Mouse (Mus musculus) heart, embryonic 10.5 days (tissue): Measurements from ENCODE around the gene Clcf1. TPM values are rescaled to one million over a fixed set of nuclear protein-coding genes. Genes with fewer than 3 reads are reported as not detected.

Source experiments
- DNase-seq: peaks from one replicate; pipeline ENCODE4 v3.0.0-alpha.2; 2017; ENCODE audit warnings: low spot score
- H3K27ac ChIP-seq: fragments of 300-500 bp; sonication (generic); 2 replicates; pipeline ENCODE4 v1.5.1; 2016; ENCODE audit warnings: mild to moderate bottlenecking
- H3K27me3 ChIP-seq: fragments of 300-500 bp; sonication (generic); 2 replicates; pipeline ENCODE4 v1.6.1; 2016; ENCODE audit warnings: mild to moderate bottlenecking; ENCODE audit not compliant: poor library complexity, insufficient read depth, severe bottlenecking
- H3K36me3 ChIP-seq: fragments of 300-500 bp; sonication (generic); 2 replicates; pipeline ENCODE4 v1.6.1; 2016; ENCODE audit warnings: mild to moderate bottlenecking, moderate library complexity
- H3K4me1 ChIP-seq: fragments of 300-500 bp; sonication (generic); 2 replicates; pipeline ENCODE4 v1.6.1; 2016; ENCODE audit warnings: mild to moderate bottlenecking
- H3K4me3 ChIP-seq: fragments of 300-500 bp; sonication (generic); 2 replicates; pipeline ENCODE4 v1.5.1; 2016; ENCODE audit warnings: mild to moderate bottlenecking, moderate library complexity
- H3K9me3 ChIP-seq: fragments of 300-500 bp; sonication (generic); 2 replicates; pipeline ENCODE4 v1.6.1; 2016; ENCODE audit warnings: mild to moderate bottlenecking, moderate library complexity
- WGBS: fragments of 180-500 bp; shearing (Covaris S2); methylation state at CpG from one replicate; pipeline ENCODE4 v1.1.7; 2016; 5-methylcytosine and 5-hydroxymethylcytosine counted together
- polyA plus RNA-seq: library from polyadenylated mRNA; unstranded; fragments of >200 nt; fragmentation: Nextera tagmentation; extraction: Ambion mirVana; gene quantifications from 2 replicates; pipeline ENCODE4 v1.2.1, GENCODE M21; 2016

Clcf1 gene
- 2.1 and 3.4 TPM in 2 replicates for polyA plus RNA-seq

DNA sequence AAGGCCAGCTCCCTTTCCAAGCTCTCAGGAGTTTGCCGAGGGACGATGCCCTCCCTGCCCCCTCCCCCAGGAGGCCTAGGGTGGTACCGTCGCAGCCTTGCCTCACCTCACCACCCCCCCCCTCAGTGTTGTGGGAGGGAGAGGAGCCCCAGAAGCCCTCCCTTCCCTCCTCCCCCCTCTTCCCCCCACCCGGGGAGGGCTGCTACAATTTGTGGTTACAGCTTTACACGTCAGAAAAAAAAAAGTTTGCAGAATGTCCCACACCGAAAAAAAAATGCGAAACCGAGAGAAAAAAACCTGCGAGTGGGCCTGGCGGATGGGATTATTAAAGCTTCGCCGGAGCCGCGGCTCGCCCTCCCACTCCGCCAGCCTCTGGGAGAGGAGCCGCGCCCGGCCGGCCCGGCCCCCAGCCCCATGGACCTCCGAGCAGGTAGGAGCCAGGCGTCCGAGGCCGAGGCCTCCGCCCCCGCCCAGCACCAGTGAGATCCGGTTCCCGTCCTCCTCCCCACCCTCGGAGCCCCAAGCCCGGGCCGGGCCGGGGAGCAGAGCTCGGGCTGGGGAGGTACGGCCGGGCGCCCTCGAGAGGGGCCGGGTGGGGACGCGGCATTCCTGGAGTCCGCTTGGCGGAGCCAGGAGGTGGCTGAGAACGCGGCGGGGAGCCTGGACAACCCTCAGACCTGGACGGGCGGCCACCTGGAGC, at the start of gene Clcf1, which contains the start of gene AC109138.7:
Gene Clcf1 (plus strand): TSS at position 168 of the 700 bp plus-strand sequence.
Gene AC109138.7 (plus strand): TSS at position 287 of the 700 bp plus-strand sequence.
- Histone ChIP-seq H3K36me3 (no peaks in the 10 kb centered on the region), H3K9me3 (no peaks in the 10 kb centered on the region), H3K4me1 (peaks cover 62% of the 10 kb centered on the region), H3K4me3 (peak within 1 kb of the TSS; percentile 75), H3K27ac (peak within 1 kb of the TSS; percentile 91), H3K27me3 (peaks cover 89% of the 10 kb centered on the region)
- under 1% methylated on average over 49 of the region's 49 CpGs for WGBS
- no peak for DNase-seq

DNA sequence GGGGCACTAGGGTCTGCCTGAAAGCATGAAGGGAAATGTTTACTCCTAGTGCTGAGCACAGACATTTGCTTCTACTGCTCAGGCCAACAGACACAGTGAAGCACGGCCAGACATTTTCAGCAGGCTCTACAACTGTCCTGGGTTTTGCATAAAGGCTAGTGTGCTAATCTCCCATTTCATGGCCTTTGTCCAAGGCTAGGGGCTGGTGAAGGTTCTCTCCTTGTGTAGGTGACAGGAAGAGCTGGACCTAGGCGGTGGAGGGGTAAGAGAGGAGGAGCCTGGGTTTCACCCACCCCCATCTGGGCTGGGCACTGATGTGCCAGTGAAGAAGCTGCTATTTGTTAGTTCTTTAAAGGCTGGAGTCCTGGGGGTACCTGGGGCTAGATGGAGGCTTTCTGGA, 49.3 kb upstream of the Clcf1 start:
- Histone ChIP-seq H3K27me3 (no peaks in the 10 kb centered on the region), H3K4me3 (no peak overlapping the region), H3K9me3 (no peaks in the 10 kb centered on the region), H3K4me1 (peaks cover 20% of the 10 kb centered on the region), H3K36me3 (peaks cover 18% of the 10 kb centered on the region), H3K27ac (no peak overlapping the region)
- 84% methylated on average over 2 of the region's 2 CpGs for whole genome bisulfite sequencing
- no peak for DNase-seq

DNA sequence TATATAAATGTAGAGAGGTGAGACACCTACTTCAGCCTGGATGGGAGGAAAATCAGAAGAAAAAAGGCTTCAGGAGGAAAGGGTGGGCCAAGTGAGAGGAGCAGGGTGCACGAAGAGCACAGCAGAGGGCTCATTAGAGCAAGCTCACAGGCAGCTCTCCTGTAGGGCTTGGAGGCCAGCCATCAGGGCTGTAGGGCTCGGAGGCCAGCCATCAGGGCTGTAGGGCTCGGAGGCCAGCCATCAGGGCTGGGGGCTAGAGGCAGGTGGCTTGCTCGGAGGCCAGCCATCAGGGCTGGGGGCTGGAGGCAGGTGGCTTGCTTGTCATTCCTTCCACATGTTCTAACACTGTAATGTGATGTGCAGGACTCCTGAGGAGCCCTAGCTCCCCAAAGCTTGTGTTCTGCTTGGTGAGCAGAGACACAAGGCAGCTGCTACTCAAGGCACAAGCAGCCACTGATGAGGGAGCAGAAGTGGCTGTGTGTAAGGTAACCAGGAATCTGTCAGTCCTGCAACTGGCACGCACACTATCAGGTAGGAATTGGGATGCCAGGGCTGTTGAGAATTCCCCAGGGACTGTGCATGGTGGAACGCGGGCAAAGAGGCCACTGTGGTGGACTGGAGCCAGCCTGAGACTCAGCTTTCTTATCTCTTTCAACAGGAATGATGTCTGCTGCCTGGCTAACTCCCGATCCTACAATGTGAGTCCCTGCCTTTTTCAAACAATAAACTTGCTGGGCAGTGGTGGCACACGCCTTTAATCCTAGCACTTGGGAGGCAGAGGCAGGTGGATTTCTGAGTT, 47.2 kb upstream of the Clcf1 start:
- 0 out of 2 replicates have a peak, but pooled peaks cover 3% of the 10 kb centered on the region for H3K27me3 ChIP-seq
- peaks cover 34% of the 10 kb centered on the region for H3K4me1 ChIP-seq
- H3K9me3 ChIP-seq: no peaks in the 10 kb centered on the region
- peaks cover under 1% of the 10 kb centered on the region; the same call in 1 of the 2 replicates for H3K36me3 ChIP-seq
- H3K4me3 ChIP-seq: no peak overlapping the region
- 55% methylated on average over 9 of the region's 9 CpGs for WGBS
- DNase-seq: no peak
- H3K27ac ChIP-seq: 0 out of 2 replicates have a peak overlapping the region, but pooled peaks have one; percentile 8

GRCm38 (mm10) chr19:4169378-4169784, 44.7 kb upstream of the Clcf1 start:
- peak; percentile 100 for DNase-seq
- 0 out of 2 replicates have a peak, but pooled peaks cover 3% of the 10 kb centered on the region for H3K27me3 ChIP-seq
- H3K4me3 ChIP-seq: peak overlapping the region; percentile 56
- peaks cover 31% of the 10 kb centered on the region for H3K4me1 ChIP-seq
- H3K36me3 ChIP-seq: no peaks in the 10 kb centered on the region
- H3K9me3 ChIP-seq: no peaks in the 10 kb centered on the region
- under 1% methylated on average over 43 of the region's 43 CpGs for WGBS
- H3K27ac ChIP-seq: peak overlapping the region; percentile 91

- Histone ChIP-seq H3K4me3 (peak overlapping the region; percentile 56), H3K36me3 (no peaks in the 10 kb centered on the region), H3K9me3 (no peaks in the 10 kb centered on the region), H3K27me3 (0 out of 2 replicates have a peak, but pooled peaks cover 3% of the 10 kb centered on the region), H3K4me1 (peaks cover 32% of the 10 kb centered on the region), H3K27ac (peak overlapping the region; percentile 91)
- no peak for DNase-seq
- WGBS: 7% methylated on average over 27 of the region's 27 CpGs
Observed at GRCm38 (mm10) chr19:4169810-4170209, 44.2 kb upstream of the Clcf1 start.

- Histone ChIP-seq H3K27ac (peak overlapping the region; percentile 91), H3K27me3 (0 out of 2 replicates have a peak, but pooled peaks cover 3% of the 10 kb centered on the region), H3K4me3 (no peak overlapping the region), H3K9me3 (no peaks in the 10 kb centered on the region), H3K36me3 (no peaks in the 10 kb centered on the region), H3K4me1 (peaks cover 42% of the 10 kb centered on the region)
- DNase-seq: no peak
- 89% methylated on average over 10 of the region's 10 CpGs for WGBS
Observed at GRCm38 (mm10) chr19:4170723-4171392, 43.2 kb upstream of the Clcf1 start.

DNA sequence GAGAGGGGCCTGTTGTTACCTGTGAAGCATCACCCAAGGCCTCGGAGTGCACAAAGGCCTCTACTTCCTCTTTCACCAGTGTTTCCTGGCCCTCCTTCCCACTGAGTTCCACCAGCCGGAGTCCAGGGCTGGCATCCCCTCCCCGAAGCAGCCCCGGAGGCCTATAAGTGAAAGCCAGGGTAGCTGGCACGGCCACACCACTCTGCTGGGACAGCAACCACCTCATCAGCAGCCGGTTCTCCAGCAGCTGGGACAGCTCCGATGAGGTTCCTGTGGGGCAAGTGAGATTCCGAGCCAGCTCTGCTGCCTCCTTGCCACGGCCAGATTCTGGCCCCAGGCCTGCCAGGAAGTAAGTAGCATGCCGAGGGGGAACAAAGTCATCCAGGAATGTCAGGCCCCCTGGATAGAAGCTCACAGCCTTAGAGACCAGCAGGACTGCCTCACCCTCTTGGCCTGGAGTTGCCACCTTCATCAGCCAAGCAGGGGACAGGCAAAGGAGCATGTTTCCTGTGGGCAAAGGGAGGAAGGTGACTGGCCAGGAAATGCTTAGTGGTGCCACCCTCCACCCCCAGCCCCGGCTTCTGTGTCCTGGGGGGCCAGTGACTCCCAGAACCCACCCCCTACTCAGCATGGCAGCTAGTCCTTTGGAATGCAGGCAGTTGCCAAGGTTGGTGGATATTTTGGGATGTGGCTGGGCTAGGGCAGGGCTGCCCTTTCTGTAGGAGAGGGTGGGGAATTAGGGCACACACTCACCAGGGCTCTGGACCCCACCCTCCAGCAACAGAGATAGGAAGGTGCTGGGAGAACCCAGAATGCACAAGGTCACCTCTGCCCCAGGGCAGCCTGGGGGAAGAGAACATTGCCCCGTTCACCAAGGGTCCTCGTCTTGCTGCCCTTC, 42.4 kb upstream of the Clcf1 start:
- H3K4me3 ChIP-seq: no peak overlapping the region
- no peak for DNase-seq
- H3K4me1 ChIP-seq: peaks cover 44% of the 10 kb centered on the region
- H3K27ac ChIP-seq: peak overlapping the region; percentile 65
- H3K9me3 ChIP-seq: no peaks in the 10 kb centered on the region
- 59% methylated on average over 13 of the region's 13 CpGs for WGBS
- no peaks in the 10 kb centered on the region for H3K36me3 ChIP-seq
- peaks cover 4% of the 10 kb centered on the region; the same call in 1 of the 2 replicates for H3K27me3 ChIP-seq

DNA sequence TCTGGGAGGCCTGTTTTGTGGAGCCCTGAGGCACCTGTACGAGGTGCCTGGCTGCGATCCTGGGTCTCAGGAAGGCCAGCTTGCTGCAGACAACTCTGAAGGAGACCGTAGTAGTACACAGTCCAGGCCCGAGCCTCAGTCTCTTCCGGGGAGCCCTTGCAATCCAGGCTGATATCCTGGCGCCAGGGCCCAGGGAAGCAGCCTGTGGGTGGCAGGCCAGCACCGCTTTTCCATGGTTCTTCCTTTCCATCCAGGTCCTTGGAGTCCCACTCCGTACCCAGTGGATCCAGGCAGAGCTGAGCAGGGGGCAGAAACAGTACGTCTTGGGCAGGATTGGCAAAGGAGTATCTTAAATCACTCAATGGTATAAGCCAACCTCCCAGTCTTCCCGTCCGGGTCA, 41.1 kb upstream of the Clcf1 start:
- no peaks in the 10 kb centered on the region for H3K9me3 ChIP-seq
- peaks cover 38% of the 10 kb centered on the region for H3K4me1 ChIP-seq
- no peak overlapping the region for H3K4me3 ChIP-seq
- H3K27me3 ChIP-seq: peaks cover 8% of the 10 kb centered on the region; the same call in 1 of the 2 replicates
- 56% methylated on average over 11 of the region's 11 CpGs for WGBS
- DNase-seq: no peak
- H3K36me3 ChIP-seq: no peaks in the 10 kb centered on the region
- no peak overlapping the region for H3K27ac ChIP-seq

DNA sequence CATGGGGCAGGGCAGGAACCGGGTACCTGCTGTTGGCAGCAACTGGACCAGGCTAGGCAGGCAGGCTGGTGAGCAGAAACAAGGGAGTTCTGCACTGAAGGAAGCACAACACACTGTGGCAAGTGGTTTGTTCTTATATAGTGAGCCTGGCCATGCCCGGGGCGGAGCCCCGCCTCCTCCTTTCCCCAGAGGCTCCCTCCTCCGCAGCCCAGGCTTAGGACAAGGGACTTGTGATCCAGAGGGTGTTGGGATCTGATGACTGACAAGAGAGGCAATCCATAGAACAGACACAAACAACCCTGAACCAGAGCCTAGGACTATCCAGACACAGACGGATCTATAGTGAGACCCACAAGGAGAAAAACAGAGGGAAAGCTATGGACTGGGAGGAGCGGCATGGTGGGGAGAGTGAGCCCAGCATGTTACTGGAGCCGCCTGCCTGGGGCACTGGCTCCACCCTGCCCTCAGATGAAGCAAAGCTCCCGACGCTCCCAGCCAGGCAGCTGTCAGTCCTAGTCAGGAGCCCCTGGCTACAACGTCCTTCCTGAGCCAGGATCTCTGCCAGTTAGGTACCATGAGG, 38.6 kb upstream of the Clcf1 start, which contains the start of gene Carns1:
Gene Carns1 (minus strand): TSS at position 112 of the 580 bp plus-strand sequence.
- H3K27ac ChIP-seq: peak within 1 kb of the TSS; percentile 80
- DNase-seq: no peak

GRCm38 (mm10) chr19:4180411-4180810, 33.6 kb upstream of the Clcf1 start:
- WGBS: 82% methylated on average over 7 of the region's 7 CpGs
- Histone ChIP-seq H3K27me3 (peaks cover 8% of the 10 kb centered on the region; the same call in 1 of the 2 replicates), H3K27ac (no peak overlapping the region), H3K4me1 (peaks cover 31% of the 10 kb centered on the region), H3K36me3 (no peaks in the 10 kb centered on the region), H3K9me3 (no peaks in the 10 kb centered on the region), H3K4me3 (no peak overlapping the region)
- DNase-seq: no peak

More for the DNA sequence above, 38.6 kb upstream of the Clcf1 start, which contains the start of gene Carns1:
- Histone ChIP-seq H3K4me3 (peak within 1 kb of the TSS; percentile 46), H3K9me3 (no peaks in the 10 kb centered on the region), H3K4me1 (peaks cover 32% of the 10 kb centered on the region), H3K27me3 (peaks cover 6% of the 10 kb centered on the region; the same call in 1 of the 2 replicates), H3K36me3 (no peaks in the 10 kb centered on the region)
- 3% methylated on average over 11 of the region's 11 CpGs for WGBS

GRCm38 (mm10) chr19:4181892-4182291, 32.1 kb upstream of the Clcf1 start:
- no peak for DNase-seq
- H3K9me3 ChIP-seq: no peaks in the 10 kb centered on the region
- H3K4me1 ChIP-seq: peaks cover 34% of the 10 kb centered on the region
- WGBS: 43% methylated on average over 3 of the region's 3 CpGs
- no peak overlapping the region for H3K27ac ChIP-seq
- H3K4me3 ChIP-seq: no peak overlapping the region
- H3K27me3 ChIP-seq: peaks cover 4% of the 10 kb centered on the region; the same call in 1 of the 2 replicates
- H3K36me3 ChIP-seq: no peaks in the 10 kb centered on the region
